Mouse (Mus musculus) liver, postnatal 0 days (tissue): ENCODE results near the gene Tns4.

ENCODE experiments used
- CTCF ChIP-seq: sonication (generic); IDR thresholded peaks from 2 replicates; pipeline ENCODE4 v1.5.1; 2016; ENCODE audit warnings: antibody characterized with exemption, low read depth
- EP300 ChIP-seq: IDR thresholded peaks from 2 replicates; pipeline ENCODE4 v1.6.1; 2016; ENCODE audit warnings: antibody characterized with exemption, low read depth, mild to moderate bottlenecking

- TF ChIP-seq CTCF: peak; percentile 40
- no peak for TF ChIP-seq EP300
Observed at GRCm38 (mm10) chr11:99065353-99065752, 23.8 kb downstream of the Tns4 start.
